Mouse (Mus musculus): ENCODE data around the gene Zbtb20.
A peak's percentile ranks its signal among the peaks of the same experiment; 100 is the strongest.

Gene Zbtb20

GRCm38 (mm10) chr16:43360838-43361480 lies 485.3 kb downstream of the Zbtb20 start:
- DNase-seq (ENCODE audit: low read depth, low spot score) = no peak

GRCm38 (mm10) chr16:43362651-43363300 lies 487.1 kb downstream of the Zbtb20 start:
- no peak for DNase-seq (ENCODE audit: low read depth, low spot score)

GRCm38 (mm10) chr16:43363316-43363715 lies 487.6 kb downstream of the Zbtb20 start:
- DNase-seq (ENCODE audit: low read depth, low spot score) = no peak

- DNase-seq (ENCODE audit: low read depth, low spot score) = no peak
These were observed 488.3 kb downstream of the Zbtb20 start for GRCm38 (mm10) chr16:43363751-43364515.

- no peak for DNase-seq (ENCODE audit: low read depth, low spot score)
These were observed 488.8 kb downstream of the Zbtb20 start for GRCm38 (mm10) chr16:43364516-43364910.

GRCm38 (mm10) chr16:43365277-43365676 lies 489.6 kb downstream of the Zbtb20 start:
- DNase-seq (ENCODE audit: low read depth, low spot score) = no peak

- no peak for DNase-seq (ENCODE audit: low read depth, low spot score)
These were observed 494.9 kb downstream of the Zbtb20 start for GRCm38 (mm10) chr16:43370496-43371020.

- peak; percentile 44 for DNase-seq (ENCODE audit: low read depth, low spot score)
These were observed 501.1 kb downstream of the Zbtb20 start for GRCm38 (mm10) chr16:43376782-43377181.

- DNase-seq (ENCODE audit: low read depth, low spot score) = no peak
These were observed 504.0 kb downstream of the Zbtb20 start for GRCm38 (mm10) chr16:43379351-43380325.

GRCm38 (mm10) chr16:43381183-43381582 lies 505.5 kb downstream of the Zbtb20 start:
- DNase-seq (ENCODE audit: low read depth, low spot score) = no peak

- DNase-seq (ENCODE audit: low read depth, low spot score) = no peak
These were observed 507.6 kb downstream of the Zbtb20 start for GRCm38 (mm10) chr16:43383149-43383740.

- DNase-seq (ENCODE audit: low read depth, low spot score) = no peak
These were observed 509.4 kb downstream of the Zbtb20 start for GRCm38 (mm10) chr16:43384953-43385619.

- DNase-seq (ENCODE audit: low read depth, low spot score) = no peak
These were observed 510.0 kb downstream of the Zbtb20 start for GRCm38 (mm10) chr16:43385620-43386210.

GRCm38 (mm10) chr16:43386426-43386825 lies 510.7 kb downstream of the Zbtb20 start:
- no peak for DNase-seq (ENCODE audit: low read depth, low spot score)

GRCm38 (mm10) chr16:43388389-43388788 lies 512.7 kb downstream of the Zbtb20 start:
- DNase-seq (ENCODE audit: low read depth, low spot score) = no peak

- DNase-seq (ENCODE audit: low read depth, low spot score) = no peak
These were observed 514.7 kb downstream of the Zbtb20 start for GRCm38 (mm10) chr16:43390387-43390786.

- no peak for DNase-seq (ENCODE audit: low read depth, low spot score)
These were observed 517.7 kb downstream of the Zbtb20 start for GRCm38 (mm10) chr16:43393382-43393781.

- DNase-seq (ENCODE audit: low read depth, low spot score) = no peak
These were observed 518.4 kb downstream of the Zbtb20 start for GRCm38 (mm10) chr16:43394013-43394568.

- DNase-seq (ENCODE audit: low read depth, low spot score) = no peak
These were observed 519.1 kb downstream of the Zbtb20 start for GRCm38 (mm10) chr16:43394760-43395159.

Data from CD4-positive helper T cell, adult 2 months (primary cell).